In genomic region chr6:116863130-116863529, GRCm38 (mm10) we compare ENCODE assay signal across 20 mouse cellular contexts.
DNase-seq lines count a peak whose midpoint lies in the region; ATAC-seq and TF ChIP-seq lines count a peak whose summit lies in the region.
"Had no signal": no experiment of that assay in that cellular context is flagged by ENCODE, and none has a peak within 500 bp of the region (broad histone marks: within the 10 kb centered on the region; RNA-seq: fewer than 3 reads in every experiment).

No protein-coding gene starts in this region.

- in situ Hi-C loops in Patski (cut with MboI; ENCODE audit: low pct_unique_long_range_greater_than_20kb) = no loop called here

- H3K27ac ChIP-seq in gastrocnemius, adult 2 months = no peak overlapping the region
- H3K27ac ChIP-seq: embryonic facial prominence, embryonic 15.5 days; forebrain, embryonic 13.5 days; heart, embryonic 13.5 days; kidney, embryonic 15.5 days; limb, embryonic 15.5 days; stomach, embryonic 15.5 days had no signal

- no peak for ATAC-seq in Patski
- ATAC-seq: forebrain, embryonic 13.5 days; inflammation-experienced regulatory T-cells, adult 6 months; midbrain, embryonic 16.5 days had no signal

- TF ChIP-seq CTCF in gastrocnemius, adult 2 months (IDR thresholded peaks at IDR 0.05) = peak; percentile 1; the same call in 1 of the 2 replicates
- TF ChIP-seq CTCF in Patski (IDR thresholded peaks at IDR 0.05) = peak; percentile 34
- peak; percentile 32; the same call in 1 of the 2 replicates for TF ChIP-seq CTCF in brain, embryonic 14.5 days (IDR thresholded peaks at IDR 0.05; ENCODE audit: borderline replicate concordance, extremely low read depth, insufficient read depth, insufficient read length)

- POLR2A ChIA-PET in Patski (lab: Charles Lee) = no interaction called here

- no peak for TF ChIP-seq POLR2A in brain, embryonic 14.5 days (IDR thresholded peaks at IDR 0.05; ENCODE audit: borderline replicate concordance, extremely low read depth, insufficient read depth, insufficient read length, poor library complexity, severe bottlenecking)

- intact Hi-C loops in gastrocnemius, adult 2 months (cut with DNase I) = no loop called here
- intact Hi-C loops in gastrocnemius, postnatal 14 days (cut with DNase I; ENCODE audit: low total_unique reads) = no loop called here

- no peaks in the 10 kb centered on the region for H3K27me3 ChIP-seq in Patski
- H3K27me3 ChIP-seq: embryonic facial prominence, embryonic 15.5 days; forebrain, embryonic 13.5 days; heart, embryonic 13.5 days; limb, embryonic 15.5 days; stomach, embryonic 15.5 days had no signal

- DNase-seq in gastrocnemius, adult 2 months = no peak
- no peak for DNase-seq in gastrocnemius, postnatal 14 days
- peak; percentile 16 to 25 for DNase-seq in layer of hippocampus, postnatal 10 days (ENCODE audit: low spot score in 2 of 2)
- no peak for DNase-seq in layer of hippocampus, adult 11-12 months (ENCODE audit: low spot score)
- DNase-seq in Patski (ENCODE audit: low read depth, low spot score) = no peak
- peak; percentile 25 for DNase-seq in brain, embryonic 14.5 days (ENCODE audit: low read depth)
- no peak for DNase-seq in ovary, postnatal 14 days (ENCODE audit: low spot score)
- DNase-seq: cerebellum, adult 9-11 months; heart, postnatal 4 days; lung, postnatal 4 days; spleen, adult 18-20 months; thymus, postnatal 14 days had no signal

- CTCF ChIA-PET in Patski (lab: Charles Lee) = no interaction called here

- no peak overlapping the region for H3K4me3 ChIP-seq in gastrocnemius, adult 2 months
- H3K4me3 ChIP-seq: embryonic facial prominence, embryonic 15.5 days; forebrain, embryonic 13.5 days; heart, embryonic 13.5 days; kidney, embryonic 15.5 days; limb, embryonic 15.5 days; stomach, embryonic 15.5 days had no signal

Comparison
In these comparisons a context has a peak if more than half of its experiments do, and no peak if none do; other contexts are left out.
1. DNase-seq: peak in layer of hippocampus, postnatal 10 days (2 of 2) and brain, embryonic 14.5 days (single experiment); none in gastrocnemius, adult 2 months (single experiment), gastrocnemius, postnatal 14 days (single experiment), layer of hippocampus, adult 11-12 months (single experiment), Patski (single experiment) and ovary, postnatal 14 days (single experiment).
2. Peak in every context shown above with its lines, with median percentiles within 50 percentile points of each other: CTCF ChIP-seq.